Mouse (Mus musculus): ENCODE data around the gene N4bp3.

DNA sequence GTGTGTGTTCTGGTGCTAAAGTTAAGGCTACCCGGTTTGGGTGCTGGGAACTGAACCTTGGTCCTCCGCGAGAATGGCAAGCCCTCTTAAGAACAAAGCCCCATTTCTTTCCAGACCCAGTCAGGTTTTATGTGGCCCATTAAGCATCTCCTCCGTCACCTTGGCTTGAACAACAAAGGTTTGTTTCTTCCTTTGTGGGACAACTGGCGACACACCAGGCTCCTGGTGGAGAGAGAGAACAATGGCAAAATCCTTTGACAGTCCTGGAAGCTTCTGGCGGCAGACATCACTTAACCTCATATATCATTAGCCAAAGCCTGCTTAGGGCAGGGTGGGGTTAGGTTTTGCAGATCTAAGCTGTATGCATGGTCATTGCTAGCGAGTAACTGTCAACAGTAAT is 12.0 kb upstream of the N4bp3 start:
- TF ChIP-seq CTCF (IDR thresholded peaks at IDR 0.05; ENCODE audit: control insufficient read depth, insufficient read depth, insufficient read length) (no peak), CEBPB (IDR thresholded peaks at IDR 0.05; ENCODE audit: low read depth) (no peak), MYOG (IDR thresholded peaks at IDR 0.05; ENCODE audit: control insufficient read depth, extremely low read depth, insufficient read length) (no peak), MAX (IDR thresholded peaks at IDR 0.05) (no peak)

All from C2C12 (cell line).